Mouse (Mus musculus) heart, postnatal 10 days (tissue): Measurements from ENCODE around the gene Efhd2. TPM values are rescaled to one million over a fixed set of nuclear protein-coding genes. Genes with fewer than 3 reads are reported as not detected.

Experiments
- DNase-seq, 2 experiments: peaks; one replicate each; pipeline ENCODE4 v3.0.0; 2021
- intact Hi-C: fragments of 180-260 bp; cut with DNase I; formaldehyde crosslinking; loops from one replicate; pipeline ENCODE4 v1.15.1; 2025
- total RNA-seq, 2 experiments: library from RNA; stranded (reverse); gene quantifications; 2 replicates each; pipeline ENCODE4 v1.2.3; 2021

Gene Efhd2
- total RNA-seq, 2 experiments from 2014 or later = 30.4 to 36.7 TPM

DNA sequence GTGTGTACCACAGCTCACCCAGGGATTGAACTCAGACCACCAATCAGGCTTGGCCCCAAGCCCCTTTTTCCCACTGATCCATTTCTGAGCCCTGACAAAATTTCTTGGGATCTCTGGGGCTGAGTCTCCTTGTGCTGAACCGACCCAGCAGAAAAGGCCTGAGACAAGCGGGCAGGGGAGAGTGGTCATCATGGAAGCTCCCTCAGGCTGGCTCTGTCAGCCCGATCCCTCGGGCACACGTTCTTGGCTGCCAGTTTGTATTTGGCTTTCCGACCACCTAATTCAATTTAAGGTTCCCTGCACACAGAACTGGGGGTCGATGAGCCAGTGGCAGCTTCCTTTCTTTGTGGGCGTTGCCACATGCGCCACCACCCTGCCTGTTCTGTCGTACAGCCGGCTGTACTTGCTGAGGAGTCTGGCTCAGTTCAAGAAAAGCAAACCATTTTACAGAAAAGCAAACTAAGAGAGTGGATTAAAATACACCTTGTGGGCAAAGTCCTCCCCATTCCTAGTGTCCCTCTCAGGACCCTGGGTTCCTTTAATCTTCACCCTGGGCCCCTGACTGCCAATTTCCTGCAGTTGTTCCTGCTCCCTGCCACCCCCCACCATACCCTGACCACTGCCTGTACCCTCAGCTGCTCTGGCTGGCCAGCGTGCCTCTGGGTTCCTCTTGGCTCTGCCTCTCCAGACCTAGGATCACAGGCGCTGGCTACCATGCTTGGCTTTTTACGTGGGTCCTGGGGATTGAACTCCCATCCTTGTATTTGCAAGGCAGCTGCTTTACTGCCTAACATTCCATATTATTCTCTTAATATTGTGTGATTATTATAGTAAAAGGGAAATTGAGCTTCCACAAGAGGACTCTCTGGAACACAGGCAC lies 57.7 kb downstream of the Efhd2 start:
- no peak for DNase-seq
- intact Hi-C loops = no loop called here

DNA sequence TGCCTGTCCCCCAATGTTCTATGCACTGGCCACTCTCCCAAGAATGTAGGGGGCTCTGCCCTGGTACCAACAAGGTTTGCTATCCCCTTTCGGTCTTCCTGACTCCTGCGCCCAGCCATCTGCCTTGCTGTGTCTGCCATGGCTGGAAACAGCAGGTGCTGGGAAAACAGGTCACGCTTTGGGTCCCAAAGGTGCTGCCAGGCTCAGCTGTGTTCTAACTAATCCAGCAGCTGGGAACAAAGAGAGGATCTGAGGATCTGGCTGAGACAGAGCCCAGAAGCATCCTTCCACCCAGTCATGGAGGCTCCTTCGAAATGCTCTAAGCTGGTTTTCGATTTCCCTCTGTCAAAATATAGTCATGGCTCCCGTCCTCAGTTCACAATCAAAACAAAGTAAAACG lies 58.5 kb downstream of the Efhd2 start:
- intact Hi-C loops = no loop called here
- DNase-seq = no peak

DNA sequence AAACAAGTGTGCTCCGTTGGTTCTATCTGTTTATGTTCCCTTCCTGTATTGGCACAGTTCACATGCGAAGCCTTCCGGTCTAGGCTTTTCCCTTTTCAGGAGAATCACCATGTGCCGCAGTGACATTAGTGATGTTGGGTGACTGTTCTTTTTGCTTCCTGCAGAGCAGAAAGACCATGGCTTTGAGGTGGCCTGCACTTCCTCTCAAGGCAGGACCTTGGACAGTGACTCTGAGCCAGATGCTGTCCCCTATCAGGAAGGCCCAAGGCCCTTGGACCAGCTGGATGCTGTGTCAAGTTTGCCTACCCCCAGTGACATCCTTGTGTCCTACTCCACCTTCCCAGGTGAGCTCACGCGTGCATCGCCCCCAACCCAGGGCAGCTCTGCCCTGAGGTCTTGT lies 63.3 kb downstream of the Efhd2 start:
- intact Hi-C loops = loop anchor here (2.0 kb wide), 1 partner anchor 41 kb away; no protein-coding TSS in a partner anchor
- no peak for DNase-seq

DNA sequence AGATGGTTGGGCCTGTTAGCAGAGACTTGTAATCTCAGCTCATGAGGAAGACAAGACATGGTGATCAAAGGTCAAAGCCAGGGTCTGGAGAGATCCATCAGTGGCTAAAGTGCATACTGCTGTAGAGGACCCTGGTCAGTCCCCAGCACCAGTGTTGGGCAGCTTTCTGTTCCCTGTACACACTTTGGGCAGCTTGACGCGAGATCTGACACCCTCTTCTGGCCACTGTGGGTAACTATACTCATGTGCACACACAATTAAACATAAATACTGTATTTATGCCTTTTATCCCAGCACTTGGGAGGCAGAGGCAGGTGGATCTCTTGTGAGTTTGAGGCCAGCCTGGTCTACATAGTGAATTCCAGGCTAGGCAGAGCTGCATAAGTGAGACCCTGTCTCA lies 63.7 kb downstream of the Efhd2 start:
- intact Hi-C loops = loop anchor here (2.0 kb wide), 1 partner anchor 42 kb away; no protein-coding TSS in a partner anchor

GRCm38 (mm10) chr4:141809850-141810464 lies 64.8 kb downstream of the Efhd2 start:
- DNase-seq = peak; percentile 34 to 45
- intact Hi-C loops = loop anchor here (2.0 kb wide), 1 partner anchor 43 kb away; no protein-coding TSS in a partner anchor

More for the DNA sequence above, 63.7 kb downstream of the Efhd2 start:
- no peak for DNase-seq

Other genes starting within 250 kb of the Efhd2 start
- 10 to 100 TPM; 81.0 to 83.1 TPM for gene Plekhm2, start 210.0 kb downstream of the Efhd2 start, total RNA-seq
- 1 to 10 TPM in 1 of 2 experiments, under 1 TPM in 1; 0.19 to 3.1 TPM for gene Rsc1a1, start 189.3 kb downstream of the Efhd2 start, total RNA-seq
- gene Ddi2, start 151.5 kb downstream of the Efhd2 start, total RNA-seq = 10 to 100 TPM; 38.5 to 41.1 TPM
- under 1 TPM; 0.48 to 0.79 TPM for gene Agmat, start 128.2 kb downstream of the Efhd2 start, total RNA-seq
- 10 to 100 TPM; 17.6 to 18.0 TPM for gene Dnajc16, start 84.0 kb downstream of the Efhd2 start, total RNA-seq
- 10 to 100 TPM; 10.5 to 12.4 TPM for gene Casp9, start 81.3 kb downstream of the Efhd2 start, total RNA-seq
- gene Cela2a, start 48.8 kb downstream of the Efhd2 start, total RNA-seq = under 1 TPM in 1 of 2 experiments, not detected in 1; 0.87 TPM
- gene Ctrc, start 28.6 kb downstream of the Efhd2 start, total RNA-seq = not detected
- gene Fhad1, start 140.2 kb upstream of the Efhd2 start, total RNA-seq = 1 to 10 TPM in 1 of 2 experiments, not detected in 1; 1.2 TPM
- gene Tmem51, start 209.4 kb upstream of the Efhd2 start, total RNA-seq = 10 to 100 TPM; 23.2 to 26.9 TPM